Mouse (Mus musculus) ES-E14 (cell line): ENCODE measurements around the gene Zcchc18.

Experiments
- CHD2 ChIP-seq: IDR thresholded peaks from 2 replicates; pipeline ENCODE4 v1.6.1; 2014; ENCODE audit warnings: mild to moderate bottlenecking, low read depth, low read length, inconsistent platforms
- HCFC1 ChIP-seq: IDR thresholded peaks from 2 replicates; pipeline ENCODE4 v1.6.1; 2012; ENCODE audit warnings: low read length, inconsistent platforms, borderline replicate concordance; ENCODE audit not compliant: insufficient read depth
- ZC3H11A ChIP-seq: IDR thresholded peaks from 2 replicates; pipeline ENCODE4 v1.6.1; 2012; ENCODE audit warnings: low read depth, mild to moderate bottlenecking, inconsistent platforms, low read length, borderline replicate concordance
- ZNF384 ChIP-seq: IDR thresholded peaks from 2 replicates; pipeline ENCODE4 v1.6.1; 2012; ENCODE audit warnings: low read depth, low read length, inconsistent platforms

GRCm38 (mm10) chrX:136992191-136992965 is 577 bp upstream of the Zcchc18 start:
- no peak for TF ChIP-seq ZNF384
- TF ChIP-seq HCFC1, result no peak
- no peak for TF ChIP-seq ZC3H11A
- TF ChIP-seq CHD2, result no peak
